Mouse (Mus musculus) limb, embryonic 15.5 days (tissue): ENCODE results near the gene Parm1. TPM values are rescaled to one million over a fixed set of nuclear protein-coding genes. Genes with fewer than 3 reads are reported as not detected.

Experiments used
- ATAC-seq: fragments of 200-750 bp; cut with Nextera tagmentation; 2 replicates; pipeline ENCODE4 v1.8.0; 2017; ENCODE audit warnings: low read depth, moderate TSS enrichment; ENCODE audit not compliant: insufficient number of reproducible peaks, low FRiP score, low TSS enrichment
- H3K27ac ChIP-seq: fragments of 300-500 bp; sonication (generic); 2 replicates; pipeline ENCODE4 v1.5.1; 2015; ENCODE audit warnings: moderate library complexity, mild to moderate bottlenecking, inconsistent platforms
- H3K27me3 ChIP-seq: fragments of 300-500 bp; sonication (generic); 2 replicates; pipeline ENCODE4 v1.6.1; 2015; ENCODE audit warnings: inconsistent platforms
- H3K36me3 ChIP-seq: fragments of 300-500 bp; sonication (generic); 2 replicates; pipeline ENCODE4 v1.6.1; 2015; ENCODE audit warnings: inconsistent platforms
- H3K4me1 ChIP-seq: fragments of 300-500 bp; sonication (generic); 2 replicates; pipeline ENCODE4 v1.6.1; 2015; ENCODE audit warnings: inconsistent platforms
- H3K4me2 ChIP-seq: fragments of 300-500 bp; sonication (generic); 2 replicates; pipeline ENCODE4 v1.6.1; 2015; ENCODE audit warnings: mild to moderate bottlenecking, inconsistent platforms
- H3K4me3 ChIP-seq: fragments of 300-500 bp; sonication (generic); 2 replicates; pipeline ENCODE4 v1.5.1; 2015; ENCODE audit warnings: mild to moderate bottlenecking, inconsistent platforms
- H3K9ac ChIP-seq: fragments of 300-500 bp; sonication (generic); 2 replicates; pipeline ENCODE4 v1.6.1; 2015; ENCODE audit warnings: inconsistent platforms
- H3K9me3 ChIP-seq: fragments of 300-500 bp; sonication (generic); 2 replicates; pipeline ENCODE4 v1.6.1; 2016; ENCODE audit warnings: inconsistent platforms
- WGBS: fragments of 180-500 bp; shearing (Covaris S2); methylation state at CpG from one replicate; pipeline ENCODE4 v1.1.7; 2015; 5-methylcytosine and 5-hydroxymethylcytosine counted together
- polyA plus RNA-seq: library from polyadenylated mRNA; unstranded; fragments of >200 nt; fragmentation: Nextera tagmentation; extraction: Ambion mirVana; gene quantifications from 2 replicates; pipeline ENCODE4 v1.2.1, GENCODE M21; 2015

Parm1 gene
- polyA plus RNA-seq, 1 experiment from 2014 or later = 21.7 TPM

GRCm38 (mm10) chr5:91667127-91667526 is 149.7 kb downstream of the Parm1 start:
- Histone ChIP-seq H3K9me3 (no peaks in the 10 kb centered on the region), H3K4me1 (no peaks in the 10 kb centered on the region), H3K4me2 (no peak overlapping the region), H3K9ac (no peak overlapping the region), H3K4me3 (no peak overlapping the region), H3K27ac (no peak overlapping the region), H3K27me3 (no peaks in the 10 kb centered on the region), H3K36me3 (no peaks in the 10 kb centered on the region)
- 80% methylated on average over 4 of the region's 4 CpGs for WGBS
- no peak for ATAC-seq

GRCm38 (mm10) chr5:91669235-91669634 is 151.8 kb downstream of the Parm1 start:
- no peaks in the 10 kb centered on the region for H3K9me3 ChIP-seq
- H3K9ac ChIP-seq = no peak overlapping the region
- WGBS = 87% methylated on average over 4 of the region's 4 CpGs
- no peaks in the 10 kb centered on the region for H3K4me1 ChIP-seq
- no peaks in the 10 kb centered on the region for H3K36me3 ChIP-seq
- no peak for ATAC-seq
- no peak overlapping the region for H3K27ac ChIP-seq
- H3K4me3 ChIP-seq = no peak overlapping the region
- H3K27me3 ChIP-seq = no peaks in the 10 kb centered on the region
- H3K4me2 ChIP-seq = no peak overlapping the region

Other genes starting within 250 kb of the Parm1 start
- 4.6 and 5.7 TPM in 2 replicates for gene Btc, start 114.6 kb upstream of the Parm1 start, polyA plus RNA-seq